Mouse (Mus musculus) kidney, adult 2 months (tissue): ENCODE results near the gene Cftr. TPM values are rescaled to one million over a fixed set of nuclear protein-coding genes. Genes with fewer than 3 reads are reported as not detected.

Experiments
- DNase-seq: peaks from one replicate; pipeline ENCODE4 v3.0.0; 2021
- H3K27ac ChIP-seq: fragments of 200-500 bp; 2 replicates; pipeline ENCODE4 v1.5.1; 2012; ENCODE audit warnings: low read depth, low read length, control low read depth, inconsistent platforms; ENCODE audit not compliant: insufficient read depth
- H3K27me3 ChIP-seq: fragments of 200-500 bp; replicated peaks from 2 replicates; pipeline ENCODE4 v1.6.1; 2012; ENCODE audit warnings: mild to moderate bottlenecking, moderate library complexity, low read length, inconsistent platforms; ENCODE audit not compliant: control insufficient read depth, insufficient read depth
- H3K36me3 ChIP-seq: fragments of 200-500 bp; 2 replicates; pipeline ENCODE4 v1.6.1; 2012; ENCODE audit warnings: mild to moderate bottlenecking, moderate library complexity, low read length, inconsistent platforms; ENCODE audit not compliant: control insufficient read depth, insufficient read depth
- H3K4me1 ChIP-seq: fragments of 200-500 bp; 2 replicates; pipeline ENCODE4 v1.6.1; 2011; ENCODE audit warnings: low read length; ENCODE audit not compliant: control insufficient read depth, insufficient read depth
- H3K4me3 ChIP-seq: fragments of 200-500 bp; 2 replicates; pipeline ENCODE4 v1.5.1; 2011; ENCODE audit warnings: mild to moderate bottlenecking, low read depth, low read length, control low read depth; ENCODE audit not compliant: insufficient read depth
- CTCF ChIP-seq: fragments of 200-500 bp; conservative IDR thresholded peaks from 2 replicates; pipeline ENCODE4 v1.5.1; 2011; ENCODE audit warnings: low read depth, mild to moderate bottlenecking, control low read depth, low read length, moderate library complexity, mixed read lengths; ENCODE audit not compliant: insufficient read depth, insufficient read length
- POLR2A ChIP-seq: fragments of 200-500 bp; IDR thresholded peaks from one replicate; pipeline ENCODE4 v1.6.1; 2011; ENCODE audit warnings: low read depth, low read length, control low read depth
- WGBS: fragments of 180-500 bp; shearing (Covaris S2); methylation state at CpG from one replicate; pipeline ENCODE4 v1.1.7; 2018; 5-methylcytosine and 5-hydroxymethylcytosine counted together
- polyA plus RNA-seq: library from polyadenylated mRNA; depleted of rRNA; stranded (reverse); fragments of >200 nt; gene quantifications from 2 replicates; pipeline ENCODE4 v1.2.3, GENCODE M21; 2012

The Cftr gene
- polyA plus RNA-seq, 1 experiment: 0.72 TPM

GRCm38 (mm10) chr6:18177509-18177908 lies 7.0 kb downstream of the Cftr start:
- no peaks in the 10 kb centered on the region for H3K36me3 ChIP-seq
- no peak for TF ChIP-seq POLR2A
- TF ChIP-seq CTCF: no peak
- H3K4me1 ChIP-seq: peaks cover 6% of the 10 kb centered on the region; the same call in 1 of the 2 replicates
- H3K27me3 ChIP-seq: no peaks in the 10 kb centered on the region
- H3K27ac ChIP-seq: no peak overlapping the region
- H3K4me3 ChIP-seq: no peak overlapping the region
- WGBS: 57% methylated on average over 2 of the region's 2 CpGs
- no peak for DNase-seq

GRCm38 (mm10) chr6:18180665-18181064 lies 10.2 kb downstream of the Cftr start:
- Histone ChIP-seq H3K4me1 (peaks cover 6% of the 10 kb centered on the region; the same call in 1 of the 2 replicates), H3K27ac (no peak overlapping the region), H3K4me3 (no peak overlapping the region), H3K27me3 (no peaks in the 10 kb centered on the region), H3K36me3 (no peaks in the 10 kb centered on the region)
- TF ChIP-seq CTCF (no peak), POLR2A (no peak)
- WGBS: 41% methylated on average over 3 of the region's 3 CpGs
- peak; percentile 83 for DNase-seq

- TF ChIP-seq CTCF: no peak
- TF ChIP-seq POLR2A: no peak
- Histone ChIP-seq H3K27me3 (no peaks in the 10 kb centered on the region), H3K36me3 (no peaks in the 10 kb centered on the region), H3K4me1 (peaks cover 6% of the 10 kb centered on the region; the same call in 1 of the 2 replicates), H3K27ac (peak overlapping the region; percentile 38; the same call in 1 of the 2 replicates), H3K4me3 (no peak overlapping the region)
- peak; percentile 29 for DNase-seq
Measured at GRCm38 (mm10) chr6:18182903-18183302, 12.4 kb downstream of the Cftr start.

- WGBS: 73% methylated on average over 1 of the region's 1 CpGs
- TF ChIP-seq CTCF (no peak), POLR2A (no peak)
- Histone ChIP-seq H3K27ac (no peak overlapping the region), H3K4me3 (no peak overlapping the region), H3K36me3 (no peaks in the 10 kb centered on the region), H3K4me1 (no peaks in the 10 kb centered on the region), H3K27me3 (no peaks in the 10 kb centered on the region)
- no peak for DNase-seq
Measured at GRCm38 (mm10) chr6:18220691-18221090, 50.2 kb downstream of the Cftr start.

- H3K36me3 ChIP-seq: no peaks in the 10 kb centered on the region
- 93% methylated on average over 4 of the region's 4 CpGs for WGBS
- TF ChIP-seq POLR2A: no peak
- no peak for TF ChIP-seq CTCF
- no peak overlapping the region for H3K4me3 ChIP-seq
- H3K27me3 ChIP-seq: no peaks in the 10 kb centered on the region
- DNase-seq: no peak
- H3K4me1 ChIP-seq: no peaks in the 10 kb centered on the region
- H3K27ac ChIP-seq: no peak overlapping the region
Measured at GRCm38 (mm10) chr6:18223206-18223605, 52.7 kb downstream of the Cftr start.

GRCm38 (mm10) chr6:18225157-18225556 lies 54.7 kb downstream of the Cftr start:
- Histone ChIP-seq H3K4me3 (no peak overlapping the region), H3K27me3 (no peaks in the 10 kb centered on the region), H3K36me3 (no peaks in the 10 kb centered on the region), H3K27ac (no peak overlapping the region), H3K4me1 (no peaks in the 10 kb centered on the region)
- no peak for TF ChIP-seq POLR2A
- no peak for TF ChIP-seq CTCF
- no peak for DNase-seq
- 37% methylated on average over 3 of the region's 3 CpGs for WGBS

GRCm38 (mm10) chr6:18246495-18246894 lies 76.0 kb downstream of the Cftr start:
- Histone ChIP-seq H3K36me3 (no peaks in the 10 kb centered on the region), H3K4me3 (no peak overlapping the region), H3K27me3 (no peaks in the 10 kb centered on the region), H3K27ac (no peak overlapping the region), H3K4me1 (no peaks in the 10 kb centered on the region; the same call in 1 of the 2 replicates)
- 72% methylated on average over 1 of the region's 1 CpGs for WGBS
- no peak for DNase-seq
- no peak for TF ChIP-seq POLR2A
- no peak for TF ChIP-seq CTCF
